Mouse (Mus musculus) heart, adult 11 months (tissue): Measurements from ENCODE around the gene Lcp1.

Experiments used
- DNase-seq: peaks from one replicate; pipeline ENCODE4 v3.0.0; 2022

The Lcp1 gene

DNA sequence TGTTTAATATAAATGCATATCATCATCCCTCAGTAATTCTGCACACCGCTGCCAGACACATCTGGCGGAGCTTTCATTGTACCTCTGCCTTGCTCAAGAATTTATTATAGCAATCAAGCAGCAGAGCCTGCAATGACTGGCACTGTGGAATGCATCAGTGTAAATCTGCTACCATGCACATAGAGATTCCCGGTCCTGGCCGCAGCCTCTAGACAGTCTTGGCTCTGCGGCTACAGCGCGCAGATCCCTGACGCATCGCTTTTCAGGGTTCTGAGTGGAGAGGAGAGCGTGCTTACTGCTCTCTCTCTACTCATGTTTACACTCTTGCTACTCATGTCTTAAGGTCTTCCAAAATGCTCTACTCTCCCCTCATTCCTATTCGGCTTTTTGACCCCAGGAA lies 82.9 kb downstream of the Lcp1 start:
- DNase-seq, result no peak

DNA sequence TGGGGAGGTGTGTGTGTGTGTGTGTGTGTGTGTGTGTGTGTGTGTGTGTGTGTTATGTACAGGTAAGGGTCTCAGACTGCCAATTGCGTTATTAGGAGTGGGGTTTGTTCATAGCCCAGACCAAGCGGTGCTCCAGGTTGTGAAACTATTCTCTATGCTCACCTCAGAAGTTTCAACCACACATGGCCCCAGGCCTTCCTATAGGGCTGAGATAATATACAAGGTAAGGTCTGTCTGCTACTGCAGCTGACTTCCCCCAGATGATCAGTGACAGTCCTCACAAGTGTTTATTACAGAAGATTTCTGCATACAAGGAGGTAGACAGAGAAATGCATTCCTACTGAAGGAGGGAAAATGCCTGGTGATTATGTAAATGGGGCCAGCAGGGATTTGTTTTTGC lies 87.9 kb downstream of the Lcp1 start:
- DNase-seq, result no peak

DNA sequence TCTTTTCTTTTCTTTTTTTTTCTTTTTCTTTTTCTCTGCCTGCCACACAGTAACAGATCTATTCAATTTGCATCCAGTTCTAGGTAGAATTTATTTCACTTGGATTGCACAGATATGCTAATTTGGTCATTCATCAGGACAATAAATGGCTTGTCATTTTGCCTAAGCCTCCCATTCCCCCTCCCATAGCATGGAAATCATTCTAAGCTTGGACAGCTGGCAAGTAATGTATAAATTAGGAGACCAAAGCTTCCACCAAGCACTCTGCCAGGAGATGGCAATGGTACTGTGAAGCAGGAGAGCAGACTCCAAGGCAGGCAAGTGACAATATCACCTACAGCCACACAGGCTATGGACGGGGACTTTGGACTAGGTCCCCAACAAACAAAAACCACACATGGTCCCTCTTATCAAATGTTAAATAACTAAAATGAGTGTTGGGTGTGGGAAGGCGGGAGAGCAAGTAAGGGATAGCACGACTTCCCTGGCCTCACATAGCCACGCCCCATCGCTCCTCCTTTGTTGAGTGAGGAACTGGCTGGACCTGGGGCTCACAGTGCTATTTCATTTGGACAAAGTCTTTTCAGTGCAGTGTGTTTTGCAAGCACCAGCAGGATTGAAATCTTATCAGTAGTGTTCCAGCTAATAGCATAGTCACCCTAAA lies 88.5 kb downstream of the Lcp1 start:
- no peak for DNase-seq

DNA sequence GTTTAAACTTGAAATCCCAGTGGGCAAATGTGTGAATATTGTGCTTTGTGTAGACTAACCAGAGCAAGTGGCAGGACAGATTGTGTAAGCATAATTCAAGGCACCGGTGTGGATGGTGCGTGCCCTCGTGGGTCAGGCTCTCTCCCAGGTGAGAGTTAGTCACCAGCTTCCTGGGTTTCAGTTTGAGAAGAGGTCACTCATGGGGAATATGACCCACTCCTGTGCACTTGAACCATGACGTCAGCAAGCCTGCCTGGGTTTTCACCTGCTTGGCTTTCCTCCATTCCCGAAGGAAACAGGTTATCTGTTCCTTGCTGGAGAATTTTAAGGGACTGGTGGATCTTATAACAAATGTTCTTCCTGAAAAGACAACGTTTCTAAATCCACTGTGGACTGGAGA lies 91.5 kb downstream of the Lcp1 start:
- no peak for DNase-seq

DNA sequence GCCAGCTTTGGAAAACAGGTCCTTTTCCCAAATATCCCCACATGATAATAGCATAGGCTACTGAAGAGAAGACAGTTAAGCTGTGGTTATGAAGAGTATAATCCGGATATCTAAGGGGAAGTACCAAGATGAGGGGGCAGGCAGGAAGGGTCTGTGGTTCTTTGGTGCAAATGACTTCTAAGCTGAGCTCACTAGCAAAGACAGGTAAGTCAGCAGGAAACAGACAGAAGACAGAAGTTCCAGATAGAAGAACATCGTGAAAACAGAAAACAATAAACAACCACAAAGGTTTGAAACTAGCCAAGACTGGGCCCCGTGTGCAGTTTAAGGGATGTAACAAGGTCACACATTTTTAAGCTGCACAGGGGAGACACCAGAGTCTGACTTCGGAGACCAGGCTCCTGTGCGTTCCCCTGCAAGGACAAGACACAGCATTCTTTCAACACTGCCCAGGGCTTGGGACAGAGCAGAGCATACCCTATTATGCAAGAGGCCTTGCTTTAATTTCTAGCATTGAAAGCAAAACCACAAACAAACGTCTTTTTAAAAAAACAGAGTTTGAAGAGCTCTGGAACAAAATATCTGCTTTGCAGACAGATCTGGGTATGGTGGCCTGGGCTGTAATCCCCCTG lies 96.7 kb downstream of the Lcp1 start:
- no peak for DNase-seq

DNA sequence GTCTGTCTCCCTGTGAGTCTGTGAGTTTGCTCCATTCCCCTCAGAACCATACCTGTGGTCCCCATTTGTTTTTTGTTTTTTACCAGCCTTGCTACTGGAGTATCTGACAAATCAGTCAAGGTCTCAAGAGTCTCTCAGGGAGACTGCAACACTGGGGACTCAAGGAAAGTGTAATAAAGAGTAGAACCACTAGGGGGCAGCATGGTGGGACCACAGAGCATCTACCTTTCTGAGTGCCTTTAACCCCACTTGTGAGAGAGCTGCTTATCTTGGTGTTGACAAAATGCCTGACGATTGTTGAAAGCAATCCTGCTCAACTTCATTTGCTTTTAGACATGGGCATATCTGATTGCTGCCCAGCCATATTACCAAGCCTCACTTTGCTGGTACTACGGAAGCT lies 98.9 kb downstream of the Lcp1 start:
- DNase-seq, result no peak

DNA sequence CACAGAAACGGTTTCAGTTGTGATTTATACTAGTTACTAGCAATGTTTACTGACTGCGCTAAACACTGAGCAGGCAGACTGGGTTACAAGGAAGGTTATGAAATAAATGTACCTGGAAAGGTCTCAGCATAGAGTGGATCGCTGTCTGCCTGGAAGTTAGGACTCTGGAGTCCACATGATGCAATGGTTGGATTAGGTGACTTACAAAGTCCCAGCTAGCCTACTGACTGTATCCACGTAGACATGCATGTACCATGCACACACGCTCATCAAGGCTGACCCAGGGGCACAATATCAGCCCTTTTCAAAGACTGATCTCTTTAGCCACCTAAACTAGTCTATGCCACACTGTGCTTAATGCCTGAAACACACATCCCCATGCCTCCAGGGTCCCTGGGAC lies 102.2 kb downstream of the Lcp1 start:
- DNase-seq, result no peak

DNA sequence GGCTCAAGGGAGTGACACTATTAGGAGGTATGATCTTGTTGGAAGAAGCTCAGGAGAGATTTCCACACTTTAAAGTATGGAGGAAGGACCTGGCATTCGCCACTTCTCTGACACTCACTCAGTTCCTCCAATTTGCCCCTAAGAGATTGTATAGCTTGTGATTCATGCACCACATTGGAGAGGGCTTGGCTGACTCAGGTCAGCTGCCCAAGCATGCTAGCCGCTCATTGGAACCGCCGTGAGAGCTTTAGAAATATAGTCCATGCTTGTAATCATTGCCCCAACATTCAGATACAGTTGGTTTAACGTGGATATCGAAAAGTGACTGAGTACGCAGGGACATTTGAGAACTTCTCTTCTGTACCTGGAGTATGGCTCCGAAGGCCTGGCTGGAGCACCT lies 104.7 kb downstream of the Lcp1 start:
- no peak for DNase-seq

DNA sequence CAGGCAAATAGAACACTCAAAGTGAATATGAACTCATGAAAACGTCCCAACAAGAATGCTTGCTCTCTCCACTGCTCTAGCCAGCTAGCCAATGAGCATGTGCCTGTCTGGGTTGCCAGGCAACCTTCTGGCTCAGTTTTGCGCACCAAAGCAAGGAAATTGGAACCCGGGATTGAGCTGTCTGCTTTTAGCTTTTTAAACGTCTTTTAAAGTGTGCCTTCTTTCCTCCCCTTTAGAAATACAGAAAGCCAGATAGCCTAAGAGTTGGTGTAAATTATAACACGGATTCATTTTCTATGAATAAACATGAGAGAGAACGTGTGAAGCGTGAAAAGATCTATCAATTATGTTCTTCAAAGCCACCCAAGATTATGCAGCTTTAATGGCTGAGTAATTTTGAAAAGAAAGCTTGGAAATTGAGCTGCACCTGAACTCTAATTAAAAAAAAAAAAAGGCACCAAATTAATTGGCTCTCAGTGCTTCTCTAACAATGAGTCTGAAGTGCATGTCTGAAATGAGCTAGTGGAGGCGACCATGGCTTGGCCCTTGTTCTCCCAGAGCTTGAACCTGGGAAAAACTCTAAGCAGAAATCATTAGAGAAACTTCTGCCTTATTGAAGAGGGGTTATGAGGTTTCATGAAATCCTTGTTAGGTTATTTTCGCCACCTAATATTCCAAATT lies 105.2 kb downstream of the Lcp1 start:
- no peak for DNase-seq

DNA sequence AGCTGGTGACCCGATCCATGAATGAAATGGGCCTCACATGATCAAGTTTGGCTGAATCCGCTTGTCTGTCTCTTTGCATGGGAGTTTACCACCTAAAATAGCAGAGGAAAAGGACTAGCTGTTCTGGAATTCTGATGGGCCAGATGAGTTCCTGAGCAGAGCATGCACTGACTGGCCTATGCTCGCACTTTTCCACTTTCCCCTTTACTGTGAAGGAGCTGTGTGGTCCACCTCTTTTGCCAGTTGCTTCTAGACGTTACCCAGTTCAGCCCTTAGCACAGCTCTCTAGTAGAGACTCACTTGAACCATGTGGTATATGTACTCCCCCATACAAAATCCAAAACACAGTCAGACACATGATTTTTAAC lies 105.7 kb downstream of the Lcp1 start:
- DNase-seq, result no peak

DNA sequence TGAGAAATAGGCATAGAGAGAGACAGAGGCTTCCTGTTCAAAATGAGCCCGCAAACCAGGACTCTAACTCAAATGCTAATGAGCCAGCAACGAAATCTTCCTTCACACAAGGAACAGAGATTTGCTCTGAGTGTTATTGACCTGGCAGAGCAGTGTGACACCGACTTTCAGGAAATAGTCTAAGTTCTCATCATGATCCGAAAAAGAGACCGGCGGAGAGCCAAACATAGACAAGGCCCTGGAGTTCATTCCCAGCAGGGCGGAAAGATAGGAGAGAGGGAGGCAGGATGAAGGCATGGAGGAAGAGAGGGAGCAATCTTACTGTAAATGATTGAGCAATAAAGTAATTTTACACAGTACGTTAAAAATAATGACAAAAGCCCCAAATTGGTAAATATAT lies 106.2 kb downstream of the Lcp1 start:
- DNase-seq, result no peak

DNA sequence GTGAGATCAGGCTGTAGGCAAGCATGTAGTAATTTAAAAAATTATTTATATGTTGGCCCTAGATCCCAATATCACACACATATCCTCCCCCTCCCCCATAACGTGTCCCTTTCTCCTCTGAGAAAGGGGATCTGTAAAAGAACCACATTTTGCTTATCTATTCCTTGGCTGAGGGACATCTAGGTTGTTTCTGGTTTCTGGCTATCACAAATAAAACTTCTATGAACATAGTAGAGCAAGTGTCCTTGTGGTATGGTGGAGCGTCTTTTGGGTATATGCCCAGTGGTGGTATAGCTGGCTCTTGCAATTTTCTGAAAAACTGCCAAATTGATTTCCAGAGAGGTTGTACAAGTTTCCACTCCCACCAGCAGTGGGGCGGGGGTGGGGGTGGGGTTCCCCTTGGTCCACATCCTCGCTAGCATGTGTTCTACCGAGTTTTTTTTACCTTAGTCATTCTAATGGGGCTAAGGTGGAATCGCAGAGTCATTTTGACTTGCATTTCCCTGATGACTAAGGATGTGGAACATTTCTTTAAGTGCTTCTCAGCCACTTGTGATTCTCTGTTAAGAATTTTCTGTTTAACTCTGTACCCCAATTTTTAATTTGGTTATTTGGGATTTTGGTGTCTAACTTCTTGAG lies 107.3 kb downstream of the Lcp1 start:
- no peak for DNase-seq

DNA sequence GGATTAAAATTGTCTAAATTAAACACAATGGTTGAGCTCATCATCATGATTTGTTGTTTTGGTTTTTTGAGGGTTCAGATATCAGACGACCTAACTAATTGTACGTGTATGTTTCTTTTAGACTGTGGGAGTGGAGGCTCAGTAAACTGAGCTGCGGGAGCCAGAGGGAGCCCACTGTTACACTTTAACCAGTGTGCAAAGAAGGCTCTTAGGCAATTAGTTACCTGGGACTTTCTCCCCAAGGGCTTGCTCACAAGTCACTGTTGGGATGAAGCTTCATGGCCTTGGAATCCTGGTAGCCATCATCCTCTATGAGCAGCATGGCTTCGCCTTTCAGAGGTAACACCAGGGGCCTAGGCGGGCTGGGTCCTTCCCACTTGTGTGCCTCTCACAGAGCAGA lies 111.2 kb downstream of the Lcp1 start, which contains the start of gene Cpb2:
Gene Cpb2, plus strand, starts transcription at position 201 of the 400 bp plus-strand sequence.
- no peak for DNase-seq

DNA sequence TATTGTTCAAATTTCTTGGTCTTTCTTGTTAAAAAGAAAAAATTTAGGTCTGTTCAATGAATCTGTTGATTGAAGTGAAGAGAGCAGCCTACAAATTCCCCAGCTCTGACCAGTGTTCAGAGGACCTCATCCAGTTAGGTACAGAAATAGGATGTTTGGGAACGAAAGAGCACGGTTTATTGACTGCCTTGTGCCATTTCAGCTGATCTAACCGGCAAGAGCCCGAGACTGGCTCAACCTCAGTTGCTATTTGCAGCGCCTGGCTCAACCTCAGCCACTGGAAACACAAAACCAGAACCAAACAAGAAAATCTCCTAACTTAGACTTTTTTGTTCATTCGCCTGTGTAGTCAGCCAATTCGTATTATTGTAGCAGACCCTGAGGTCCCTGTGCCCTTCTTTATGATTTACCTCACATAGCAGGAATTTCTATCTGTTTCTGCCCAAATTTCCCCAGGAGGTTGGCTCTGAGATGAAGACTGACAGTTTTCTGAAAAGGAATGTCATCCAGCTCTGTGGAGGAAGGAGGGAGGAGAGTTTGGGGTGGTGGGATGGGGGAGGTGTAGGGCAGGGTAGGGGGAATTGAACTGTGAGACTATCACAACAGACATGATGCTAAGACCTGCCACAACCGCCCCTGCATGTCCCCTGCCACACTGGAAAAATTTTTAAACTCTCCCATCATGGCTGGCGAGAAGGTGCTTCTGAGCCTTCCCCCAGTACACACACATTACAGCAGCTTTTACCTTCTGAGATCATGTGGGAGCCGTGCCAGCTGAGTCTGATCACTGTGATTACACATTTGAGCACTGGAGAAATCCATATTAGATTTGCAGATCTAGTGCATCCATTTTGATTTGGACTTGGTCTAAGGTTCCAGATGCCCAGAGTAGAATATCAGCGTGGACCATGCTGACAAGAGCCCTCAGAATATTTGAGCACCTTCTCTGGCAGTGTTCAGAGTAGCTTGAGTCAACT lies 115.4 kb downstream of the Lcp1 start:
- DNase-seq, result no peak

DNA sequence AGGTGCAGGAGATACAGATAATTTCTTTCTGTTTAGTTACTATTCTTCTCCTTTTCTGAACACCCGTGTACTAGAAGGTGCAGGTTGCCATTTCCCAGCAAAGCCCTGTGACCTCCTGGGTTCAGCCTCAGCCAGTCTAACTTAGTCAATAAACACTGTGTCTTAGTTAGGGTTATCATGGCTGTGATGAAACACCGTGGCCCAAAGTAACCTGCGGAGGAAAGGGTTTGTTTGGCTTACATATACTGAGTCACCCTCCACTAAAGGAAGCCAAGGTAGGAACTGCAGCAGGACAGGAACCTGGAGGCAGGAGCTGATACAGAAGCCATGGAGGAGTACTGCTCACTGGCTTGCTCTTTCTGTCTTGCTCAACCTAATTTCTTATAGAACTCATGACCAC lies 119.5 kb downstream of the Lcp1 start:
- DNase-seq, result no peak

DNA sequence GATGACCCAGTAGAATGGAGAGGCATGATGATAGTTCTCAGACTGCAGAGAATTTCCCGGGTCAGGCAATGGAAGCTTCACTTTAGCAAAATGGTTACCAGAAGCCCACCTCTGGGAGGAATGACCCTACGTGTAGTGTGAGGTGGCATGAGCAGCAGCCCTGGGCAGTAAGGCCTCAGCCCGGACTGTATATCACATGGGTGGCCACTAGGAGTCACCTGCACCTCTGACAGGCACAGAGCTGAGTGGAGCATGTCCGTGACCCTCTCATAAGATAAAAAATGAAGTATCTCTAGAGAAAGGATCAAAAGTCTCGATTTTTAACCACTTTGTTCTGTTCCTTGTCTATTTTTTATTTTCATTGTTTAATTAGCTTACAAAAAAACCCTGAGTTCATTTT lies 125.6 kb downstream of the Lcp1 start:
- no peak for DNase-seq

DNA sequence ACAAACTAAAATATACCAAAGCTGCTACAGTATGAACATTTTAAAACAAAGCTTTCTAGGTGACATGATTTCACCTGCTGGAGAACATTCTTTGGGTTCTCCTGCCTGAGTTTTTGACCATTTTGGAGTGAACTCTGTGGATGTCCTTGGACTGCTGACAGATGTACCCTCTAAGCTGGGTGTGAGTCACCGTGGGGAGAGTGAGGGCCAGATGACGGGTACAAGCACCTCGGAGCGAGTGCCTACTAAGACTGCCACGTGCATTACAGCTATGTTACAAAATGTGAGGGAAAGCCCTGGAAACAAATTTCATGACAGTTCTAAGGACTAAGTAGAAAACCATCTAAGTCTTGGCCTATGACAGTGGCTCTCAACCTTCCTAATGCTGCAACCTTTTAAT lies 138.6 kb downstream of the Lcp1 start:
- DNase-seq, result no peak

DNA sequence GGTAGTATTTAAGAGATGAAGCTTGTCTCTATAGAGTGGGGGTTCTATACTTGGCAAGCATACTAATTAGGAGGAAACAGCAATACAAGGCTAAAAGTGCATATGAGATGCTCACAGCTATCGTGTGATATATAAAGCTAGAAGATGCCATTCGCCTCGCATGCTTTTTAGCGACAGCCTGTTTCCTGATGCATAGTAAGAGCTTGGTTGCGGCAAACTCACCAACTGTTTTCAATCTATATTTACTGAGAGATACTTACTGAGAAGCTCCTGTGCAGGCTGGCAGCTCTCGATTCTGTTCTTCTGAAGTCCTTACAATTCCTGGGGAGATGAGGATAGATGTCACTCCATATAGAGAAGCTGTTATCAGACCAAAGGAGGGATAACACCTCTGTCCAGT lies 148.8 kb downstream of the Lcp1 start:
- DNase-seq, result no peak

DNA sequence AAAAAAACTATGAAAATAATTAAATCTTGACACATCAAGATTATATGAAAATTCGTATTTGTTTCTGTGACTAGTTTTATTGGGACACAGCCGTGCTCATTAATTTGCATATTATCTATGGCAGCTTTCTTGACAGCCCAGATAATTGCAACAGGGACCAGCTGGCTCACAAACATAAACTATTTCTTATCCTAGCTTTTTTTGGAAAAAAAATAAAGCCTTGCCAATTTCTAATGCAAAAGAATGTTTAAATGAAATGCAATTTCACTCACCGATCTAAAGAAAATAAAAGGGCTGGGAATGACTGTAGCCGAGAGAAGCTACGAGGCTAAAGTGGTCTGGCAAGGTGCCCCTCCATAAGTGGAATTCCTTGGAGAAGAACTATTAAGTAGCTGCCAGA lies 149.5 kb downstream of the Lcp1 start:
- no peak for DNase-seq
